Mouse (Mus musculus): ENCODE measurements around the gene Tspan18. TPM values are rescaled to one million over a fixed set of nuclear protein-coding genes. Genes with fewer than 3 reads are reported as not detected.

Gene Tspan18
- total and polyA plus RNA-seq, 3 experiments = 0.38 TPM; not detected in 2

- H3K9me3 ChIP-seq (replicated peaks; ENCODE audit: low read length) = no peaks in the 10 kb centered on the region
- DNase-seq (ENCODE audit: extremely low read depth) = no peak
- H3K4me2 ChIP-seq (ENCODE audit: insufficient read depth, low read depth, poor library complexity, severe bottlenecking) = no peak overlapping the region
- H3K27me3 ChIP-seq (replicated peaks) = peaks cover 96% of the 10 kb centered on the region
- H3K4me1 ChIP-seq (ENCODE audit: control insufficient read depth in 1 of 2, insufficient read depth in 2 of 2) = no peaks in the 10 kb centered on the region
- no peaks in the 10 kb centered on the region for H3K36me3 ChIP-seq (replicated peaks in 1 of 2; ENCODE audit: control insufficient read depth in 1 of 2, insufficient read depth in 1 of 2, low read length in 1 of 2)
- no peak overlapping the region for H3K27ac ChIP-seq (ENCODE audit: insufficient read depth, low read depth)
- in situ Hi-C loops (cut with MboI; ENCODE audit: low pct_ligation_motif_present, low pct_unique_long_range_greater_than_20kb, low sequenced_read_pairs) = no loop called here
- no peak for TF ChIP-seq ZKSCAN1 (IDR thresholded peaks at IDR 0.05; ENCODE audit: borderline replicate concordance, low read depth, low read length)
- TF ChIP-seq SMC3 (IDR thresholded peaks at IDR 0.05; ENCODE audit: low read depth, low read length) = no peak
- TF ChIP-seq IRF4 (IDR thresholded peaks at IDR 0.05; ENCODE audit: low read depth, low read length) = no peak
- TF ChIP-seq CHD1 (IDR thresholded peaks at IDR 0.05; ENCODE audit: low read depth, low read length) = no peak
- no peak for TF ChIP-seq KAT2A (IDR thresholded peaks at IDR 0.05; ENCODE audit: insufficient replicate concordance, low read length)
- no peak for TF ChIP-seq MAX (IDR thresholded peaks at IDR 0.05; ENCODE audit: low read length)
- no peaks in the 10 kb centered on the region for H3K79me2 ChIP-seq (replicated peaks; ENCODE audit: control insufficient read depth, extremely low read depth, insufficient read depth, poor library complexity, severe bottlenecking)
- no peak overlapping the region for H3K9ac ChIP-seq (ENCODE audit: insufficient read depth, low read depth)
- H3K4me3 ChIP-seq (replicated peaks in 1 of 3; ENCODE audit: low read depth in 2 of 3, low read length in 2 of 3, poor library complexity in 1 of 3) = no peak overlapping the region
- dilution Hi-C loops (cut with MboI; ENCODE audit: extremely low pct_ligation_motif_present, extremely low pct_unique_long_range_greater_than_20kb, low sequenced_read_pairs) = no loop called here
These were observed 52.8 kb downstream of the Tspan18 start for GRCm38 (mm10) chr2:93281466-93281865.

- no peaks in the 10 kb centered on the region for H3K79me2 ChIP-seq (replicated peaks; ENCODE audit: control insufficient read depth, extremely low read depth, insufficient read depth, poor library complexity, severe bottlenecking)
- H3K9me3 ChIP-seq (replicated peaks; ENCODE audit: low read length) = peaks cover 2% of the 10 kb centered on the region
- H3K9ac ChIP-seq (ENCODE audit: insufficient read depth, low read depth) = no peak overlapping the region
- H3K27ac ChIP-seq (ENCODE audit: insufficient read depth, low read depth) = no peak overlapping the region
- TF ChIP-seq MEF2A (IDR thresholded peaks at IDR 0.05; ENCODE audit: borderline replicate concordance, low read depth, low read length) = no peak
- TF ChIP-seq MAZ (IDR thresholded peaks at IDR 0.05; ENCODE audit: low read depth, low read length) = no peak
- no peak for TF ChIP-seq GABPA (IDR thresholded peaks at IDR 0.05; ENCODE audit: insufficient replicate concordance, low read depth, low read length)
- no peak for TF ChIP-seq CHD1 (IDR thresholded peaks at IDR 0.05; ENCODE audit: low read depth, low read length)
- no peak for TF ChIP-seq UBTF (IDR thresholded peaks at IDR 0.05; ENCODE audit: low read depth, low read length)
- TF ChIP-seq ZKSCAN1 (IDR thresholded peaks at IDR 0.05; ENCODE audit: borderline replicate concordance, low read depth, low read length) = no peak
- H3K4me1 ChIP-seq (ENCODE audit: control insufficient read depth in 1 of 2, insufficient read depth in 2 of 2) = no peaks in the 10 kb centered on the region
- dilution Hi-C loops (cut with MboI; ENCODE audit: extremely low pct_ligation_motif_present, extremely low pct_unique_long_range_greater_than_20kb, low sequenced_read_pairs) = no loop called here
- H3K27me3 ChIP-seq (replicated peaks) = peaks cover 96% of the 10 kb centered on the region
- in situ Hi-C loops (cut with MboI; ENCODE audit: low pct_ligation_motif_present, low pct_unique_long_range_greater_than_20kb, low sequenced_read_pairs) = no loop called here
- no peak for DNase-seq (ENCODE audit: extremely low read depth)
- no peak overlapping the region for H3K4me3 ChIP-seq (replicated peaks in 1 of 3; ENCODE audit: low read depth in 2 of 3, low read length in 2 of 3, poor library complexity in 1 of 3)
- H3K4me2 ChIP-seq (ENCODE audit: insufficient read depth, low read depth, poor library complexity, severe bottlenecking) = no peak overlapping the region
- no peaks in the 10 kb centered on the region for H3K36me3 ChIP-seq (replicated peaks in 1 of 2; ENCODE audit: control insufficient read depth in 1 of 2, insufficient read depth in 1 of 2, low read length in 1 of 2)
These were observed 54.1 kb downstream of the Tspan18 start for GRCm38 (mm10) chr2:93280117-93280620.

GRCm38 (mm10) chr2:93278181-93278975 lies 55.9 kb downstream of the Tspan18 start:
- TF ChIP-seq CTCF (conservative IDR thresholded peaks at IDR 0.05 in 1 of 2, IDR thresholded peaks at IDR 0.05 in 1 of 2; ENCODE audit: low read depth in 2 of 2, low read length in 2 of 2) (peak in 1 of 2 experiments; percentile 13; a peak in 1 of 4 replicates), ZNF384 (IDR thresholded peaks at IDR 0.05; ENCODE audit: low read depth, low read length) (no peak)
- Histone ChIP-seq H3K9ac (ENCODE audit: insufficient read depth, low read depth) (no peak overlapping the region), H3K4me2 (ENCODE audit: insufficient read depth, low read depth, poor library complexity, severe bottlenecking) (no peak overlapping the region), H3K79me2 (replicated peaks; ENCODE audit: control insufficient read depth, extremely low read depth, insufficient read depth, poor library complexity, severe bottlenecking) (no peaks in the 10 kb centered on the region), H3K36me3 (replicated peaks in 1 of 2; ENCODE audit: control insufficient read depth in 1 of 2, insufficient read depth in 1 of 2, low read length in 1 of 2) (no peaks in the 10 kb centered on the region), H3K27me3 (replicated peaks) (peaks cover 97% of the 10 kb centered on the region), H3K4me1 (ENCODE audit: control insufficient read depth in 1 of 2, insufficient read depth in 2 of 2) (no peaks in the 10 kb centered on the region), H3K27ac (ENCODE audit: insufficient read depth, low read depth) (no peak overlapping the region), H3K4me3 (replicated peaks in 1 of 3; ENCODE audit: low read depth in 2 of 3, low read length in 2 of 3, poor library complexity in 1 of 3) (no peak overlapping the region), H3K9me3 (replicated peaks; ENCODE audit: low read length) (peaks cover 2% of the 10 kb centered on the region)
- no peak for DNase-seq (ENCODE audit: extremely low read depth)
- in situ Hi-C loops (cut with MboI; ENCODE audit: low pct_ligation_motif_present, low pct_unique_long_range_greater_than_20kb, low sequenced_read_pairs) = no loop called here
- dilution Hi-C loops (cut with MboI; ENCODE audit: extremely low pct_ligation_motif_present, extremely low pct_unique_long_range_greater_than_20kb, low sequenced_read_pairs) = no loop called here

Data from CH12.LX (cell line).